ENCODE assay signal across 20 mouse cellular contexts in the genomic region with DNA sequence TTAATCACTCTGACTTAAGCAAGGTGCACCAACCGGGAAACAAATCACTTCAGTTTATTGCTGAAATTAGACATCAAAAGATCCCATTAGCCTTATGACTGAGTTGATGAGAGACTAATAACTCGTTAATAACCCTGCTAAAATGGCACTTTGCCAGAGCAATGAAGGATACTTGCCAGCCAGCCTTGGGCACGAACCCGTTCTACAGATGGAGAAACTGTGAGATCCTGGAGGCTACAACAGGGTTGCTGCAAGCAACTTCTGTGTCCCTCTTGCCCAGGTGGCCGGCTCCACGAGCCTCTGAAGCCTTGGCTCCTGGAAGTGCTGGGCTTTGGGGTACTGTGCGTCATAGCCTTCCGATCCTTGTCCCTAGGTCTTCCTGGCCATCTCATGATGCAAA. TPM values are rescaled to one million over a fixed set of nuclear protein-coding genes. Genes with fewer than 3 reads are reported as not detected.
DNase-seq lines count a peak whose midpoint lies in the region; ATAC-seq lines count a peak whose summit lies in the region.
"Had no signal": no experiment of that assay in that cellular context is flagged by ENCODE, and none has a peak within 500 bp of the region (broad histone marks: within the 10 kb centered on the region; RNA-seq: fewer than 3 reads in every experiment).

No protein-coding gene starts in this region.

- peak; percentile 66; the same call in 1 of the 2 replicates for ATAC-seq in cerebellum, adult (ENCODE audit: insufficient number of reproducible peaks, low FRiP score, low TSS enrichment)
- ATAC-seq in neural tube, embryonic 15.5 days (ENCODE audit: low FRiP score) = no peak
- ATAC-seq: CD4-positive, CD25-positive, alpha-beta regulatory T cell, adult 4 months; forebrain, embryonic 15.5 days; intestine, embryonic 15.5 days had no signal

- H3K4me2 ChIP-seq in neural tube, embryonic 15.5 days = no peak overlapping the region
- H3K4me2 ChIP-seq: embryonic facial prominence, embryonic 12.5 days; forebrain, embryonic 15.5 days; heart, embryonic 11.5 days; heart, embryonic 15.5 days; hindbrain, embryonic 13.5 days; intestine, embryonic 15.5 days had no signal

- H3K9ac ChIP-seq in neural tube, embryonic 15.5 days (replicated peaks) = no peak overlapping the region
- H3K9ac ChIP-seq: embryonic facial prominence, embryonic 12.5 days; forebrain, embryonic 15.5 days; heart, embryonic 15.5 days; hindbrain, embryonic 13.5 days; intestine, embryonic 15.5 days had no signal

- H3K4me3 ChIP-seq in neural tube, embryonic 15.5 days (replicated peaks) = no peak overlapping the region
- H3K4me3 ChIP-seq: embryonic facial prominence, embryonic 12.5 days; forebrain, embryonic 15.5 days; heart, adult 2 months; heart, embryonic 15.5 days; hindbrain, embryonic 13.5 days; intestine, embryonic 15.5 days had no signal

- WGBS in neural tube, embryonic 15.5 days = 87% methylated on average over 8 of the region's 8 CpGs

- no peaks in the 10 kb centered on the region for H3K4me1 ChIP-seq in neural tube, embryonic 15.5 days
- H3K4me1 ChIP-seq: embryonic facial prominence, embryonic 12.5 days; forebrain, embryonic 15.5 days; heart, embryonic 15.5 days; hindbrain, embryonic 13.5 days; intestine, embryonic 15.5 days had no signal

- no peaks in the 10 kb centered on the region for H3K27me3 ChIP-seq in neural tube, embryonic 15.5 days (replicated peaks)
- H3K27me3 ChIP-seq: embryonic facial prominence, embryonic 12.5 days; forebrain, embryonic 15.5 days; heart, embryonic 15.5 days; hindbrain, embryonic 13.5 days; intestine, embryonic 15.5 days had no signal

- H3K27ac ChIP-seq in neural tube, embryonic 15.5 days (replicated peaks) = no peak overlapping the region
- H3K27ac ChIP-seq: embryonic facial prominence, embryonic 12.5 days; forebrain, embryonic 15.5 days; heart, adult 2 months; heart, embryonic 15.5 days; hindbrain, embryonic 13.5 days; intestine, embryonic 15.5 days had no signal

- no peak for DNase-seq in cerebellum, postnatal 4 days (ENCODE audit: low spot score in 2 of 2)
- peak; percentile 39 for DNase-seq in cerebellum, adult 8-10 months
- DNase-seq in cerebellum, postnatal 14 days = peak; percentile 51 to 62
- no peak for DNase-seq in urinary bladder, adult 2 months (ENCODE audit: low spot score)
- DNase-seq in left cerebral cortex, adult 11 months (ENCODE audit: low spot score) = no peak
- DNase-seq: adrenal gland, postnatal 14 days; B cell, adult 2 months; gastrocnemius, postnatal 10 days; heart, adult 2 months; heart, postnatal 14 days; kidney, adult 18-20 months had no signal

- no peaks in the 10 kb centered on the region for H3K9me3 ChIP-seq in neural tube, embryonic 15.5 days (replicated peaks)
- H3K9me3 ChIP-seq: embryonic facial prominence, embryonic 12.5 days; forebrain, embryonic 15.5 days; heart, embryonic 15.5 days; hindbrain, embryonic 13.5 days; intestine, embryonic 15.5 days had no signal

- peaks cover 67% of the 10 kb centered on the region for H3K36me3 ChIP-seq in neural tube, embryonic 15.5 days

RNA-seq across cellular contexts. Expression of a gene that starts 47.0 kb away (rescaled TPM):
- polyA plus RNA-seq in urinary bladder, adult 2 months (2012; rRNA removed) = not detected in 2 replicates
- polyA plus RNA-seq in neural tube, embryonic 15.5 days (2015; fragmentation: Nextera tagmentation; extraction: Ambion mirVana) = 1.4 and 1.6 TPM in 2 replicates
- polyA plus RNA-seq: CD4-positive, CD25-positive, alpha-beta regulatory T cell, adult 4 months; heart, adult 2 months; heart, embryonic 11.5 days; heart, embryonic 15.5 days; intestine, embryonic 15.5 days had no signal

Comparison
In these comparisons a context has a peak if more than half of its experiments do, and no peak if none do; other contexts are left out.
1. DNase-seq: peak in cerebellum, adult 8-10 months (single experiment) and cerebellum, postnatal 14 days (2 of 2); none in cerebellum, postnatal 4 days (0 of 2), urinary bladder, adult 2 months (single experiment) and left cerebral cortex, adult 11 months (single experiment).